Mouse (Mus musculus): Measurements from ENCODE around the gene Foxm1. TPM values are rescaled to one million over a fixed set of nuclear protein-coding genes. Genes with fewer than 3 reads are reported as not detected.
"Not testable (repeated sequence)": the region's sequence is repeated elsewhere in the genome, so short reads cannot be mapped to it uniquely, and the experiment has no call there.

Gene Foxm1
- polyA plus RNA-seq, 1 experiment from 2014 or later = 5.7 TPM

DNA sequence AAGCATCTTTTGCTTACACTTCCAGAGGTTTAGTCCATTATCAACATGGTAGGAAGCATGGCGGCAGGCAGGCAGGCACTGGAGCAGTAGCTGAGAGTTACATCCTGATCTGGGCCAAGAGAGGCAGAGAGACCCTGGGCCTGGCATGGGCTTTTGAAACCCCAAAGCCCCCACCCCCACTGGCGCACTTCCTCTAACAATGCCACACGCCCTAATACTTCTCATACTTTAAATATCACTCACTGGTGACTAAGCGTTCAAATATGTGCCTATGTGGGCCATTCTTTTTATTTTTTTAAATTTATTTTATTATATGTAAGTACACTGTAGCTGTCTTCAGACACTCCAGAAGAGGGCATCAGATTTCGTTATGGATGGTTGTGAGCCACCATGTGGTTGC is 3.7 kb downstream of the Foxm1 start:
- 80% methylated on average over 5 of the region's 5 CpGs for WGBS (ENCODE audit: insufficient replicate concordance)
- Histone ChIP-seq H3K4me3 (ENCODE audit: low read depth, low read length) (no peak overlapping the region), H3K4me2 (ENCODE audit: low read depth, low read length) (no peak overlapping the region), H3K27ac (ENCODE audit: low read depth) (no peak overlapping the region), H3K36me3 (replicated peaks; ENCODE audit: insufficient read depth, low read length) (peaks cover 46% of the 10 kb centered on the region), H3K27me3 (ENCODE audit: insufficient read depth, low read length) (no peaks in the 10 kb centered on the region), H3K4me1 (ENCODE audit: insufficient read depth) (peaks cover 14% of the 10 kb centered on the region), H3K9ac (replicated peaks) (no peak overlapping the region), H3K9me3 (ENCODE audit: low read length) (no peaks in the 10 kb centered on the region)
- ATAC-seq = no peak
- TF ChIP-seq EP300 (IDR thresholded peaks at IDR 0.05; ENCODE audit: low read depth) (no peak), CTCF (IDR thresholded peaks at IDR 0.05; ENCODE audit: low read depth) (no peak)
- DNase-seq = no peak

DNA sequence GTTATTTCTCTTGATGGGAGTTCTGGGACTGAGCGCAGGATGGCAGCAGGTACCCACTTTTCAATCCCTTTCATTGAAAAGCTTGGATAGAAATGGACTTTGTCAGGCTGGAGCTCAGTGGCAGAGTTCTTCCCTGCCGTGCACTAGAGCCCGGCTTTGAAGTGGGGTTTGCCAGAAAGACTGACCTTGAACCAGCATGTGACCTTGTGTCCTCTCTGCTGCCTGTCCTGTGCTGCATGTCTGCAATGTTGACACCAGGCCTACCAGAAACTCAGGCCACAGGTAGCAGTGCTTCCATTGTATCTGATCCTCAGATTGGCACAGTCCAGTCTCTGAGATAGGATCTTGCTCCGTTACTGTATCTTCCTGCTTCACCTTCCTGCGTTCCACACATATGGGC is 7.3 kb downstream of the Foxm1 start:
- peak; percentile 45 for DNase-seq
- no peak overlapping the region for H3K4me2 ChIP-seq (ENCODE audit: low read depth, low read length)
- 68% methylated on average over 5 of the region's 5 CpGs for WGBS (ENCODE audit: insufficient replicate concordance)
- no peaks in the 10 kb centered on the region for H3K27me3 ChIP-seq (ENCODE audit: insufficient read depth, low read length)
- no peak overlapping the region for H3K27ac ChIP-seq (ENCODE audit: low read depth)
- TF ChIP-seq CTCF (IDR thresholded peaks at IDR 0.05; ENCODE audit: low read depth) (peak; percentile 47; the same call in 1 of the 2 replicates), EP300 (IDR thresholded peaks at IDR 0.05; ENCODE audit: low read depth) (no peak)
- H3K36me3 ChIP-seq (replicated peaks; ENCODE audit: insufficient read depth, low read length) = peaks cover 74% of the 10 kb centered on the region
- 0 out of 2 replicates have a peak, but pooled peaks cover 4% of the 10 kb centered on the region for H3K4me1 ChIP-seq (ENCODE audit: insufficient read depth)
- no peak overlapping the region for H3K9ac ChIP-seq (replicated peaks)
- H3K4me3 ChIP-seq (ENCODE audit: low read depth, low read length) = no peak overlapping the region
- ATAC-seq = peak; percentile 88
- no peaks in the 10 kb centered on the region for H3K9me3 ChIP-seq (ENCODE audit: low read length)

DNA sequence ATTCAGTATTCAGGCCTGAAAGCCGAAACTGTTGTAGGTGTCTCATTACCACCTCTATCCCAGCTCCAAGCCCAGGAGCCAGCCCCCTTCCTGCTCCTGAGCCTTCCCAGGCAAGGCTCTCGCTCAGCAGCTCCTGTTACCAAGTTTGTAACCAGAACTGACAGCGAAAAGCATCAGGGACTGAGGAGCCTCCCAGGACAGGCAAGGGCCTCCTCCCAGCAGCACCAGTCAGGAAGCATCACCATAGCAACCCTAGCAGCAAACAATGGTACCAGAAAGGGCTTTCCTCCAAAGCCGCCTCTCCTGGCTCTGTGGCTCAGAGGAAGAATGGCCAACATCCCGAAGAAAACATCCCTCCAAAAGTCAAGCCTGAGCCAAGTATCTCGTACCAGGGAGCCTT is 12.4 kb downstream of the Foxm1 start, which contains the start of the genes Tex52 and Gm44596:
Gene Tex52 (plus strand): TSS at position 265 of the 400 bp plus-strand sequence.
Gene Gm44596 (plus strand): TSS at position 312 of the 400 bp plus-strand sequence.
- Histone ChIP-seq H3K4me3 (ENCODE audit: low read depth, low read length) (no peak within 1 kb of the TSS), H3K27ac (ENCODE audit: low read depth) (no peak within 1 kb of the TSS), H3K9me3 (ENCODE audit: low read length) (no peaks in the 10 kb centered on the region), H3K4me1 (ENCODE audit: insufficient read depth) (0 out of 2 replicates have a peak, but pooled peaks cover under 1% of the 10 kb centered on the region), H3K4me2 (ENCODE audit: low read depth, low read length) (no peak within 1 kb of the TSS), H3K36me3 (replicated peaks; ENCODE audit: insufficient read depth, low read length) (peaks cover 41% of the 10 kb centered on the region), H3K9ac (replicated peaks) (no peak within 1 kb of the TSS), H3K27me3 (ENCODE audit: insufficient read depth, low read length) (no peaks in the 10 kb centered on the region)
- no peak for DNase-seq
- no peak for TF ChIP-seq EP300 (IDR thresholded peaks at IDR 0.05; ENCODE audit: low read depth)
- TF ChIP-seq CTCF (IDR thresholded peaks at IDR 0.05; ENCODE audit: low read depth) = no peak
- WGBS (ENCODE audit: insufficient replicate concordance) = 75% methylated on average over 6 of the region's 6 CpGs
- no peak for ATAC-seq

DNA sequence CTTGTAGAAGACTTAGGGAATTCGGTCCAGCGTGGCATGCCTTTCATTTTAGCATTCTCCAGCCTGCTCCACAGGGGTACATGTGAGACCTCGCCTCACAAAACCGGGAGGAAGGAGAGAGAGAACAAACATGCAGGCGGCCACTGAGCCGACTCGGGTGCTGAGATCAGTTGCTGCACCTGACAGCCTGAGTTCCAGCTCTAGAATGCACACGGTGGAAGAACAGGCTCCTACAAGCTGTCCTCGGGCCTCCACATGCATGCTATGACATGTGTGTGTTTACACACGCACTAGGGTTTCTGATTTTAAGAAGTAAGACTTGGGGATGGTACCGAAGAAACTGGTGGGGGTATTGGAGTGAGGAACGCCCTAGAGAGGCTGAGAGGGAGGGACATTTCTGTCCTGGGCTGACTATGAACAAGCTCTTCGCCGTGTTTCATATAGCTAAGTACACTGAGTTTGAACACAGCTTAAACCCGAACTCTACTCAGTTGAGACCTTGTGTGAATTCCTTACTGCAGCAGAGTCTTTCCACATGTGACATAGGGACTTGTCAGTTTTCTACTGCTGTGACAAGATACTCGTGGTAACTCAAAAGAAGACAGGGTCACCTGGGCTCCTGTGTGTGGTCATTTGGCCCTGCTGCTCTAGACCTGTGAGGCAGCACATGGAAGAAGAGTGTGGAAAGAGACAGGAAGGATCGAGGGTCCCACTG is 13.8 kb downstream of the Foxm1 start:
- ATAC-seq = no peak
- WGBS (ENCODE audit: insufficient replicate concordance) = 84% methylated on average over 17 of the region's 17 CpGs

DNA sequence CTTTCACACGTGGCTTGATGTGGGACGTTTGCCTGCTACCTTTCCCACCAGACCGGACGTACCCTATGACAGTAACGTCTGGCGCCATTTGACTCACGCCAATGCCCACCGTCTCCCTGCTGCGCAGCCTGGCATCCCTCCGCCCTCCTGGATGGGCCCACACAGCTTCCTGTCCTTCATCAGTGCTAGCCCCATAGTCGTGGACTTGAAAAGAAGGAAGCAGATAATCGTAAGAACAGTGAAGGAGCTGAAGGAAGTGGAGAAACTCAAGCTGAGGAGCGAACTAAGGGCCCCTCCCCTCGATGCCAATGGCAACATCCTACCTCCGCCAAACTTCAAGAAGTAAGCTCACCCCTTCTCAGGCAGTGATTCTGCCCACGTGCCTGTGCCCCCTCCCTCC is 16.9 kb downstream of the Foxm1 start:
- 58% methylated on average over 16 of the region's 16 CpGs for WGBS (ENCODE audit: insufficient replicate concordance)
- Histone ChIP-seq H3K4me3 (ENCODE audit: low read depth, low read length) (no peak overlapping the region), H3K36me3 (replicated peaks; ENCODE audit: insufficient read depth, low read length) (no peaks in the 10 kb centered on the region), H3K4me1 (ENCODE audit: insufficient read depth) (no peaks in the 10 kb centered on the region), H3K4me2 (ENCODE audit: low read depth, low read length) (no peak overlapping the region), H3K27ac (ENCODE audit: low read depth) (no peak overlapping the region), H3K9me3 (ENCODE audit: low read length) (no peaks in the 10 kb centered on the region), H3K9ac (replicated peaks) (no peak overlapping the region), H3K27me3 (ENCODE audit: insufficient read depth, low read length) (no peaks in the 10 kb centered on the region)
- DNase-seq (no peak), ATAC-seq (no peak)
- TF ChIP-seq EP300 (IDR thresholded peaks at IDR 0.05; ENCODE audit: low read depth) = no peak
- no peak for TF ChIP-seq CTCF (IDR thresholded peaks at IDR 0.05; ENCODE audit: low read depth)

More for the DNA sequence above, 13.8 kb downstream of the Foxm1 start:
- Histone ChIP-seq H3K36me3 (replicated peaks; ENCODE audit: insufficient read depth, low read length) (peaks cover 27% of the 10 kb centered on the region), H3K9ac (replicated peaks) (no peak overlapping the region), H3K4me2 (ENCODE audit: low read depth, low read length) (no peak overlapping the region), H3K4me1 (ENCODE audit: insufficient read depth) (no peaks in the 10 kb centered on the region), H3K4me3 (ENCODE audit: low read depth, low read length) (no peak overlapping the region), H3K27me3 (ENCODE audit: insufficient read depth, low read length) (no peaks in the 10 kb centered on the region), H3K27ac (ENCODE audit: low read depth) (no peak overlapping the region), H3K9me3 (ENCODE audit: low read length) (no peaks in the 10 kb centered on the region)
- TF ChIP-seq CTCF (IDR thresholded peaks at IDR 0.05; ENCODE audit: low read depth) (no peak), EP300 (IDR thresholded peaks at IDR 0.05; ENCODE audit: low read depth) (no peak)
- no peak for DNase-seq

DNA sequence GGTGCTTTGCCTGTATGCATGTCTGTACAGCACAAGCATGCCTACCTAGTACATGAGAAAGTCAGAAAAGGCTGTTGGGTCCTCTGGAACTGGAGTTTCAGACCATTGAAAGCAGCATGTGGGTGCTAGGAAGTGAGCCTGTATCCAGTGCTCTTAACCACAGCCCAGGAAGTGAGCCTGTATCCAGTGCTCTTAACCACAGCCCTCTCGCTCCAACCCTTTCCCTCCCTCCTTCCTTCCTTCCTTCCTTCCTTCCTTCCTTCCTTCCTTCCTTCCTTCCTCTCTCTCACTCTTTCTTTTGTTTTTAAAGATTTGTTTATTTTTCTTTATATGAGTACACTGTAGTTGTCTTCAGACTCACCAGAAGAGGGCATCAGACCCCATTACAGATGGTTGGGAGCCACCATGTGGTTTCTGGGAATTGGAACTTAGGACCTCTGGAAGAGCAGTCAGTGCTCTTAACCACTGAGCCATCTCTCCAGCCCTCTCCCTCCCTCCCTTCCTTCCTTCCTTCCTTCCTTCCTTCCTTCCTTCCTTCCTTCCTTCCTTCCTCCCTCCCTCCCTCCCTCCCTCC is 17.9 kb downstream of the Foxm1 start:
- not testable (repeated sequence) for ATAC-seq; H3K4me2 ChIP-seq (ENCODE audit: low read depth, low read length); H3K36me3 ChIP-seq (replicated peaks; ENCODE audit: insufficient read depth, low read length); H3K4me1 ChIP-seq (ENCODE audit: insufficient read depth); DNase-seq; H3K27ac ChIP-seq (ENCODE audit: low read depth); H3K27me3 ChIP-seq (ENCODE audit: insufficient read depth, low read length); H3K4me3 ChIP-seq (ENCODE audit: low read depth, low read length); H3K9me3 ChIP-seq (ENCODE audit: low read length); H3K9ac ChIP-seq (replicated peaks)
- TF ChIP-seq CTCF (IDR thresholded peaks at IDR 0.05; ENCODE audit: low read depth) = peak; percentile 44
- WGBS (ENCODE audit: insufficient replicate concordance) = 22% methylated on average over 1 of the region's 1 CpGs

All from liver, postnatal 0 days (tissue).